23 mouse cellular contexts compared by ENCODE assay signal in the genomic region with DNA sequence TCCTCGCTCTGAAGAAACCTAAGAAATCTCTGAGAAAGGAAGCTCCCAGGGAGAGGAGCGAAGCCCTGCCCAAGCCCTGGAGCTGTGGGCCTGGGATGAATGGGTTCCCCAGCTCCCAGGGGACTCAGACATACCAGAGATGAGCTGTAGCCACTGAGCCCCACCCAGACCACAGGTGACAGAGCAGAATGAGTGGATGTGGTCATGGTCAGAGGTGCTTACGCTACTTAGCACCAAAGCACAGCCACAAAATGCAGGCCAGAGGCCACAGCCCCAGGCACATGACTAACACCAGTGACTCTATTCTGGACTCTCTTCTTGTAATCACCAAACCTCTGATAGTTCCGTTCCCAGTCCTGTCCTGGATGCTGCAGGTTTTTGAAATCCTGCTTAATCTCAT. TPM values are rescaled to one million over a fixed set of nuclear protein-coding genes. Genes with fewer than 3 reads are reported as not detected.
A peak's percentile ranks its signal among the peaks of the same experiment; 100 is the strongest.
DNase-seq lines count a peak whose midpoint lies in the region; ATAC-seq and TF ChIP-seq lines count a peak whose summit lies in the region.
"Had no signal": no experiment of that assay in that cellular context is flagged by ENCODE, and none has a peak within 500 bp of the region (broad histone marks: within the 10 kb centered on the region; RNA-seq: fewer than 3 reads in every experiment).

No protein-coding gene starts in this region.

- H3K4me1 ChIP-seq in kidney, embryonic 15.5 days, result peaks cover 14% of the 10 kb centered on the region
- no peaks in the 10 kb centered on the region for H3K4me1 ChIP-seq in kidney, embryonic 16.5 days (ENCODE audit: insufficient read depth, low read length)
- H3K4me1 ChIP-seq in intestine, postnatal 0 days (replicated peaks; ENCODE audit: control insufficient read depth, insufficient read depth, low read length), result no peaks in the 10 kb centered on the region
- H3K4me1 ChIP-seq in cerebellum, adult 2 months (ENCODE audit: control insufficient read depth, insufficient read depth, low read length), result no peaks in the 10 kb centered on the region
- H3K4me1 ChIP-seq: forebrain, embryonic 12.5 days; heart, embryonic 12.5 days; midbrain, embryonic 13.5 days had no signal

- H3K27ac ChIP-seq in kidney, embryonic 15.5 days, result peak overlapping the region; percentile 18; the same call in 1 of the 2 replicates
- no peak overlapping the region for H3K27ac ChIP-seq in kidney, embryonic 16.5 days (ENCODE audit: low read length)
- H3K27ac ChIP-seq in intestine, postnatal 0 days (ENCODE audit: low read depth, low read length), result peak overlapping the region; percentile 68
- no peak overlapping the region for H3K27ac ChIP-seq in cerebellum, adult 2 months (ENCODE audit: insufficient read depth, low read length)
- H3K27ac ChIP-seq: forebrain, embryonic 12.5 days; hindbrain, embryonic 14.5 days; macrophage; midbrain, embryonic 13.5 days had no signal

- no peak for TF ChIP-seq POLR2A in cerebellum, adult 2 months (IDR thresholded peaks at IDR 0.05; ENCODE audit: borderline replicate concordance, insufficient read depth, low read length)

- TF ChIP-seq CTCF in intestine, postnatal 0 days (IDR thresholded peaks at IDR 0.05; ENCODE audit: low read depth), result no peak
- TF ChIP-seq CTCF in cerebellum, adult 2 months (IDR thresholded peaks at IDR 0.05; ENCODE audit: borderline replicate concordance, insufficient read depth, low read depth, low read length), result no peak

- peak; percentile 14 for DNase-seq in Muller cell, postnatal 12 days (ENCODE audit: inconsistent ontology term)
- DNase-seq in yolk sac, embryonic 10.5 days (ENCODE audit: low spot score), result peak; percentile 42
- no peak for DNase-seq in cerebellum, adult 2 months
- no peak for DNase-seq in lung, postnatal 14 days
- DNase-seq: adrenal gland, postnatal 36 days; cerebellum, adult 9-10 months; embryo, embryonic 11 days; lung, embryonic 14.5 days; thymus, postnatal 36 days had no signal

- no peaks in the 10 kb centered on the region for H3K36me3 ChIP-seq in kidney, embryonic 15.5 days
- no peaks in the 10 kb centered on the region for H3K36me3 ChIP-seq in kidney, embryonic 16.5 days (ENCODE audit: insufficient read depth, low read length)
- no peaks in the 10 kb centered on the region for H3K36me3 ChIP-seq in intestine, postnatal 0 days (ENCODE audit: control insufficient read depth, insufficient read depth)
- H3K36me3 ChIP-seq: forebrain, embryonic 12.5 days; heart, embryonic 12.5 days; midbrain, embryonic 13.5 days had no signal

- 0 out of 2 replicates have a peak, but pooled peaks cover 2% of the 10 kb centered on the region for H3K27me3 ChIP-seq in kidney, embryonic 15.5 days
- H3K27me3 ChIP-seq in kidney, embryonic 16.5 days (ENCODE audit: insufficient read depth, low read length), result no peaks in the 10 kb centered on the region
- no peaks in the 10 kb centered on the region for H3K27me3 ChIP-seq in intestine, postnatal 0 days (replicated peaks; ENCODE audit: control insufficient read depth, insufficient read depth, low read length)
- no peaks in the 10 kb centered on the region for H3K27me3 ChIP-seq in cerebellum, adult 2 months (ENCODE audit: control insufficient read depth, insufficient read depth, low read length)
- H3K27me3 ChIP-seq: forebrain, embryonic 12.5 days; midbrain, embryonic 13.5 days had no signal

- no peak for ATAC-seq in kidney, embryonic 15.5 days (replicated peaks; ENCODE audit: low FRiP score)
- no peak for ATAC-seq in kidney, embryonic 16.5 days (ENCODE audit: low FRiP score, low TSS enrichment)
- peak; percentile 9; the same call in 1 of the 2 replicates for ATAC-seq in intestine, postnatal 0 days
- ATAC-seq in activated CD4-positive, CD25-positive, alpha-beta regulatory T cell, adult 4 months, result no peak
- ATAC-seq: CD4-positive, CD25-positive, alpha-beta regulatory T cell, adult 4 months; midbrain, embryonic 13.5 days had no signal

- WGBS in kidney, embryonic 15.5 days, result 70% methylated on average over 4 of the region's 4 CpGs
- 71% methylated on average over 4 of the region's 4 CpGs for WGBS in kidney, embryonic 16.5 days
- WGBS in intestine, postnatal 0 days, result 63% methylated on average over 4 of the region's 4 CpGs
- 60% methylated on average over 4 of the region's 4 CpGs for WGBS in cerebellum, adult 2 months

- no peaks in the 10 kb centered on the region for H3K9me3 ChIP-seq in kidney, embryonic 15.5 days (replicated peaks)
- no peaks in the 10 kb centered on the region for H3K9me3 ChIP-seq in kidney, embryonic 16.5 days (ENCODE audit: low read length)
- H3K9me3 ChIP-seq in intestine, postnatal 0 days (ENCODE audit: control insufficient read depth), result no peaks in the 10 kb centered on the region
- H3K9me3 ChIP-seq: midbrain, embryonic 13.5 days had no signal

- H3K4me3 ChIP-seq in kidney, embryonic 15.5 days (replicated peaks), result no peak overlapping the region
- H3K4me3 ChIP-seq in kidney, embryonic 16.5 days (ENCODE audit: low read length), result no peak overlapping the region
- no peak overlapping the region for H3K4me3 ChIP-seq in intestine, postnatal 0 days (ENCODE audit: low read depth, low read length)
- H3K4me3 ChIP-seq in cerebellum, adult 2 months (replicated peaks; ENCODE audit: insufficient read depth, low read depth, low read length), result no peak overlapping the region
- H3K4me3 ChIP-seq: forebrain, embryonic 12.5 days; heart, embryonic 12.5 days; midbrain, embryonic 13.5 days had no signal

- H3K4me2 ChIP-seq in kidney, embryonic 15.5 days, result no peak overlapping the region
- no peak overlapping the region for H3K4me2 ChIP-seq in kidney, embryonic 16.5 days (replicated peaks; ENCODE audit: low read depth, low read length)
- no peak overlapping the region for H3K4me2 ChIP-seq in intestine, postnatal 0 days (replicated peaks; ENCODE audit: low read depth)
- H3K4me2 ChIP-seq: forebrain, embryonic 12.5 days; heart, embryonic 12.5 days; hindbrain, embryonic 14.5 days; liver, embryonic 11.5 days; lung, embryonic 14.5 days; midbrain, embryonic 13.5 days had no signal

- H3K9ac ChIP-seq in kidney, embryonic 15.5 days, result no peak overlapping the region
- H3K9ac ChIP-seq in kidney, embryonic 16.5 days (replicated peaks; ENCODE audit: low read length), result no peak overlapping the region
- no peak overlapping the region for H3K9ac ChIP-seq in intestine, postnatal 0 days (ENCODE audit: low read depth, low read length)
- H3K9ac ChIP-seq: forebrain, embryonic 12.5 days; heart, embryonic 12.5 days; hindbrain, embryonic 14.5 days; lung, embryonic 14.5 days; midbrain, embryonic 13.5 days had no signal

RNA-seq across cellular contexts. Expression of a gene that starts 12.4 kb away (rescaled TPM):
- polyA plus RNA-seq in kidney, embryonic 15.5 days (2015; fragmentation: Nextera tagmentation; extraction: Ambion mirVana), result 2.5 and 3.1 TPM in 2 replicates
- 1.3 and 1.8 TPM in 2 replicates for polyA plus RNA-seq in kidney, embryonic 16.5 days (2015; fragmentation: Nextera tagmentation; extraction: Ambion mirVana)
- polyA plus RNA-seq in intestine, postnatal 0 days (2015; fragmentation: Nextera tagmentation; extraction: Ambion mirVana), result 0.08 and 0.29 TPM in 2 replicates
- 126 and 130 TPM in 2 replicates for polyA plus RNA-seq in cerebellum, adult 2 months (2012; rRNA removed)
- polyA plus RNA-seq in activated CD4-positive, CD25-positive, alpha-beta regulatory T cell, adult 4 months (2017; shearing (Covaris generic)), result not detected
- polyA plus RNA-seq: CD4-positive, CD25-positive, alpha-beta regulatory T cell, adult 4 months had no signal

RNA-seq across cellular contexts. Expression of a gene that starts 13.4 kb away (rescaled TPM):
- 2.8 and 3.2 TPM in 2 replicates for polyA plus RNA-seq in kidney, embryonic 15.5 days (2015; fragmentation: Nextera tagmentation; extraction: Ambion mirVana)
- polyA plus RNA-seq in kidney, embryonic 16.5 days (2015; fragmentation: Nextera tagmentation; extraction: Ambion mirVana), result 1.9 and 2.5 TPM in 2 replicates
- polyA plus RNA-seq in intestine, postnatal 0 days (2015; fragmentation: Nextera tagmentation; extraction: Ambion mirVana), result 36.7 and 37.1 TPM in 2 replicates
- polyA plus RNA-seq in cerebellum, adult 2 months (2012; rRNA removed), result 10.6 and 10.8 TPM in 2 replicates
- polyA plus RNA-seq in activated CD4-positive, CD25-positive, alpha-beta regulatory T cell, adult 4 months (2017; shearing (Covaris generic)), result 1 to 10 TPM; 2.5 to 6.6 TPM

RNA-seq across cellular contexts. Expression of a gene that starts 43.3 kb away (rescaled TPM):
- 130 and 132 TPM in 2 replicates for polyA plus RNA-seq in kidney, embryonic 15.5 days (2015; fragmentation: Nextera tagmentation; extraction: Ambion mirVana)
- polyA plus RNA-seq in kidney, embryonic 16.5 days (2015; fragmentation: Nextera tagmentation; extraction: Ambion mirVana), result 125 and 126 TPM in 2 replicates
- polyA plus RNA-seq in intestine, postnatal 0 days (2015; fragmentation: Nextera tagmentation; extraction: Ambion mirVana), result 61.9 and 66.4 TPM in 2 replicates
- 112 and 116 TPM in 2 replicates for polyA plus RNA-seq in cerebellum, adult 2 months (2012; rRNA removed)
- polyA plus RNA-seq in activated CD4-positive, CD25-positive, alpha-beta regulatory T cell, adult 4 months (2017; shearing (Covaris generic)), result 10 to 100 TPM; 13.0 to 14.4 TPM

RNA-seq across cellular contexts. Expression of a gene that starts 45.5 kb away (rescaled TPM):
- not detected in 2 replicates for polyA plus RNA-seq in kidney, embryonic 15.5 days (2015; fragmentation: Nextera tagmentation; extraction: Ambion mirVana)
- polyA plus RNA-seq in kidney, embryonic 16.5 days (2015; fragmentation: Nextera tagmentation; extraction: Ambion mirVana), result not detected in 2 replicates
- 0.17 and 0.22 TPM in 2 replicates for polyA plus RNA-seq in intestine, postnatal 0 days (2015; fragmentation: Nextera tagmentation; extraction: Ambion mirVana)
- polyA plus RNA-seq in cerebellum, adult 2 months (2012; rRNA removed), result not detected in 2 replicates
- polyA plus RNA-seq in activated CD4-positive, CD25-positive, alpha-beta regulatory T cell, adult 4 months (2017; shearing (Covaris generic)), result not detected
- polyA plus RNA-seq: CD4-positive, CD25-positive, alpha-beta regulatory T cell, adult 4 months; forebrain, embryonic 12.5 days; heart, embryonic 12.5 days; hindbrain, embryonic 14.5 days; large intestine, adult 2 months; liver, embryonic 11.5 days; lung, embryonic 14.5 days; macrophage; midbrain, embryonic 13.5 days; neural tube, embryonic 11.5 days; spleen, adult 2 months had no signal

RNA-seq across cellular contexts. Expression of a gene that starts 50.1 kb away (rescaled TPM):
- 1.4 and 2.5 TPM in 2 replicates for polyA plus RNA-seq in kidney, embryonic 15.5 days (2015; fragmentation: Nextera tagmentation; extraction: Ambion mirVana)
- 1.1 and 1.2 TPM in 2 replicates for polyA plus RNA-seq in kidney, embryonic 16.5 days (2015; fragmentation: Nextera tagmentation; extraction: Ambion mirVana)
- polyA plus RNA-seq in intestine, postnatal 0 days (2015; fragmentation: Nextera tagmentation; extraction: Ambion mirVana), result 16.6 and 16.7 TPM in 2 replicates
- 0.25 and 0.31 TPM in 2 replicates for polyA plus RNA-seq in cerebellum, adult 2 months (2012; rRNA removed)
- polyA plus RNA-seq in activated CD4-positive, CD25-positive, alpha-beta regulatory T cell, adult 4 months (2017; shearing (Covaris generic)), result not detected
- polyA plus RNA-seq: CD4-positive, CD25-positive, alpha-beta regulatory T cell, adult 4 months; macrophage had no signal

Comparison
In these comparisons a context has a peak if more than half of its experiments do, and no peak if none do; other contexts are left out.
1. H3K27ac ChIP-seq: peak in kidney, embryonic 15.5 days (single experiment) and intestine, postnatal 0 days (single experiment); none in kidney, embryonic 16.5 days (single experiment) and cerebellum, adult 2 months (single experiment).
2. DNase-seq: peak in Muller cell, postnatal 12 days (single experiment) and yolk sac, embryonic 10.5 days (single experiment); none in cerebellum, adult 2 months (0 of 2) and lung, postnatal 14 days (single experiment).
3. RNA of a gene that starts 12.4 kb away (polyA plus RNA-seq): 126 to 130 TPM in cerebellum, adult 2 months; 2.5 to 3.1 TPM in kidney, embryonic 15.5 days, 1.3 to 1.8 TPM in kidney, embryonic 16.5 days, 0.08 to 0.29 TPM in intestine, postnatal 0 days and not detected in activated CD4-positive, CD25-positive, alpha-beta regulatory T cell, adult 4 months; every median in the first group is over 10 times any median in the second.